Mouse (Mus musculus) kidney, adult 2 months (tissue): Measurements from ENCODE around the gene Tmem131. TPM values are rescaled to one million over a fixed set of nuclear protein-coding genes. Genes with fewer than 3 reads are reported as not detected.
"Not testable (repeated sequence)": the region's sequence is repeated elsewhere in the genome, so short reads cannot be mapped to it uniquely, and the experiment has no call there.

ENCODE experiments used
- DNase-seq: peaks from one replicate; pipeline ENCODE4 v3.0.0; 2021
- H3K27ac ChIP-seq: fragments of 200-500 bp; 2 replicates; pipeline ENCODE4 v1.5.1; 2012; ENCODE audit warnings: low read depth, low read length, control low read depth, inconsistent platforms; ENCODE audit not compliant: insufficient read depth
- H3K27me3 ChIP-seq: fragments of 200-500 bp; replicated peaks from 2 replicates; pipeline ENCODE4 v1.6.1; 2012; ENCODE audit warnings: mild to moderate bottlenecking, moderate library complexity, low read length, inconsistent platforms; ENCODE audit not compliant: control insufficient read depth, insufficient read depth
- H3K36me3 ChIP-seq: fragments of 200-500 bp; 2 replicates; pipeline ENCODE4 v1.6.1; 2012; ENCODE audit warnings: mild to moderate bottlenecking, moderate library complexity, low read length, inconsistent platforms; ENCODE audit not compliant: control insufficient read depth, insufficient read depth
- H3K4me1 ChIP-seq: fragments of 200-500 bp; 2 replicates; pipeline ENCODE4 v1.6.1; 2011; ENCODE audit warnings: low read length; ENCODE audit not compliant: control insufficient read depth, insufficient read depth
- H3K4me3 ChIP-seq: fragments of 200-500 bp; 2 replicates; pipeline ENCODE4 v1.5.1; 2011; ENCODE audit warnings: mild to moderate bottlenecking, low read depth, low read length, control low read depth; ENCODE audit not compliant: insufficient read depth
- CTCF ChIP-seq: fragments of 200-500 bp; conservative IDR thresholded peaks from 2 replicates; pipeline ENCODE4 v1.5.1; 2011; ENCODE audit warnings: low read depth, mild to moderate bottlenecking, control low read depth, low read length, moderate library complexity, mixed read lengths; ENCODE audit not compliant: insufficient read depth, insufficient read length
- POLR2A ChIP-seq: fragments of 200-500 bp; IDR thresholded peaks from one replicate; pipeline ENCODE4 v1.6.1; 2011; ENCODE audit warnings: low read depth, low read length, control low read depth
- WGBS: fragments of 180-500 bp; shearing (Covaris S2); methylation state at CpG from one replicate; pipeline ENCODE4 v1.1.7; 2018; 5-methylcytosine and 5-hydroxymethylcytosine counted together
- polyA plus RNA-seq: library from polyadenylated mRNA; depleted of rRNA; stranded (reverse); fragments of >200 nt; gene quantifications from 2 replicates; pipeline ENCODE4 v1.2.3, GENCODE M21; 2012

Tmem131 gene
- polyA plus RNA-seq, 1 experiment = 18.9 TPM

DNA sequence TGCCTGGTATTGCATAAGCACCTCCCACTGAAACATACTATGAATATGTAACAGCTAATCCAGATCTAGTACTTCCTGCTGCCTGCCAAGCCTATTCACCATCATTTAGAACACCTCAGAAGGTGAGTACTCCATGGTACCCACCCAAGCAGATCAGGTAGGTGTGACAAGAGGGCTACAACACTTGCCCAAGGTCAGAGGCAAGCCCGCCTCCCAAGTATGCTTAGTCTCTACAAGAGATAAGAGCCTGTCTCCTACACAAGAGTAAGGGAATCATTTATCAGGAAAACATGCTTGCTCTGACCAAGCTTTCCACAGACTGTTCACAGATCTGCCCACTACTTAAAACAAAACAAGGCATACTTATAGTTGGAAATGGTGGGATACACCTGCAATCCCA lies 26.0 kb downstream of the Tmem131 start:
- 89% methylated on average over 1 of the region's 1 CpGs for WGBS
- TF ChIP-seq POLR2A = no peak

DNA sequence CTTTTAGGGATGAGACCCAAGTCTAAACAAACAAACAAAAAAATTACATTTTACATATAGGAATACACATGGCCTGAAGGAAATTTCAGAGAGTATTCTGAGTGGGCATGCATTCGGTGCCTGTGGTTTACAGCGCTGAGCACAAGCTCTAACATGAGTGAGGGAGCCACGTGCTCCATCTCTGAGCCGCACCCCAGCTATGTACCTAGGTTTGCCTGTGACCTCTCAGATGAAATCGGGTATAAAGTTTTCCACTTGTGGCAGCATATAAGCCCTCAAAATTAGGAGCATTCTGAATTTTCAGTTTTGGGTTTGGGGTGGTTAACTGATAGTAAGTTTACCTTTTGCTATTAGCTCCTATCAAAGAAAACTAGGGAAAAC lies 28.3 kb downstream of the Tmem131 start:
- DNase-seq = no peak

More for the DNA sequence above, 26.0 kb downstream of the Tmem131 start:
- Histone ChIP-seq H3K4me3 (no peak overlapping the region), H3K4me1 (peaks cover 42% of the 10 kb centered on the region), H3K27me3 (no peaks in the 10 kb centered on the region), H3K36me3 (no peaks in the 10 kb centered on the region), H3K27ac (no peak overlapping the region)
- DNase-seq = no peak

DNA sequence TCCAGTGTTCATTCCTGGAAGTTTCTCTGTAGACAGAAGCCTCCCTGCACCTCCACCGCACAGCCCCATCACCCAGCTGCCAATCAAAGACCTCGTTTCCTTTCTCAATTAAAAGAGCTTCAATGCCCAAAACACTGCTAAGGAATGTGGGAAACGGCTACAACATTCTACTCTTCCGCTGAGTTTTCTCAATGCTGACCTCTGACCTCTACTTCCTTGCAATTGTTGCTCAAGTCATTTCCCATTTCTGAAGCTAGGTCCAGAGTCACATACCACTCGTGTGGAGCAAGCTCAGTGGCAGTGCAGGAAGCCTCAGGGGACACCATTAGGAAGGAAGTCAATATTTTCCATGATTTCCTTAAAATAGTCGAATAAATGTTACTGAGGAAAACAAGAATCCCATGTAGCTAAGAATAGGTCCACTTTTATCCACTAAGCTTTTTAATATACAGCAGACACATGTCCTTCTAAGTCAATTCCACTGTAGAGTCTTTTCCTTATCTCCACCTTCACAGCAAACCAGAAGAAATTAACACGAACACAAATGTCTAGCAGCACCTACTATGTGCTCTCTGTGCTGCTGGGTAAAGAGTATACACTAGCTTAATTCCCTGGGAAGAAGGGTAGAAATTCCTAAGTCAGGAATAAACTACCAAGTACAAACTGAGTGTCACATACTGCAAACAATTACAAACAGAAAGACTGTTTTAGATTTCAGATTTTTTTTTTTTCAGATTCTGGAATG lies 28.8 kb downstream of the Tmem131 start:
- Histone ChIP-seq H3K4me1 (peaks cover 17% of the 10 kb centered on the region), H3K27ac (peak overlapping the region; percentile 28), H3K36me3 (no peaks in the 10 kb centered on the region), H3K27me3 (no peaks in the 10 kb centered on the region), H3K4me3 (no peak overlapping the region)
- WGBS = 29% methylated on average over 7 of the region's 7 CpGs
- DNase-seq = peak; percentile 88
- no peak for TF ChIP-seq POLR2A
- no peak for TF ChIP-seq CTCF

More for the DNA sequence above, 28.3 kb downstream of the Tmem131 start:
- no peaks in the 10 kb centered on the region for H3K27me3 ChIP-seq
- peaks cover 23% of the 10 kb centered on the region for H3K4me1 ChIP-seq
- WGBS = 95% methylated on average over 5 of the region's 5 CpGs
- H3K4me3 ChIP-seq = no peak overlapping the region
- no peaks in the 10 kb centered on the region for H3K36me3 ChIP-seq
- no peak for TF ChIP-seq CTCF
- TF ChIP-seq POLR2A = no peak
- 0 out of 2 replicates have a peak overlapping the region, but pooled peaks have one; percentile 17 for H3K27ac ChIP-seq

DNA sequence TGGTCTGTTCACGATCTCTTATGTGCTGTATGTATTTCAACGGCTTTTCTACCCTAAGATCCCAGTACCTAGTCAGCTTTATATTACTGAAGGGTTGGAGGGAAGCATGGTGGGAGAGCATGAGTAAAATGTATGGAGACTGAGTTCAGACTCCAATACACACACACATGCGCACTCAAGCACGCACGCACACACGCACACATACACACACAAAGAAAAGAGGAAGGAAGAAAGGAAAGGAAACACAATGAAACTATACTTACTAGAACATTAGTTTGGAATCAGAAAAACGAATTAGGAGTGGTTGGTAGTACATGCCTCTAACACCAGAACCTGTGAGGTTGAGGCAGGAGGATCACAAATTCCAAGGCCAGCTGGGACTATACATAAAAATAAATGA lies 29.7 kb downstream of the Tmem131 start:
- no peak for DNase-seq
- H3K4me3 ChIP-seq = no peak overlapping the region
- peaks cover 14% of the 10 kb centered on the region for H3K4me1 ChIP-seq
- no peaks in the 10 kb centered on the region for H3K27me3 ChIP-seq
- 88% methylated on average over 7 of the region's 7 CpGs for WGBS
- no peak for TF ChIP-seq POLR2A
- no peak for TF ChIP-seq CTCF
- no peak overlapping the region for H3K27ac ChIP-seq
- no peaks in the 10 kb centered on the region for H3K36me3 ChIP-seq

DNA sequence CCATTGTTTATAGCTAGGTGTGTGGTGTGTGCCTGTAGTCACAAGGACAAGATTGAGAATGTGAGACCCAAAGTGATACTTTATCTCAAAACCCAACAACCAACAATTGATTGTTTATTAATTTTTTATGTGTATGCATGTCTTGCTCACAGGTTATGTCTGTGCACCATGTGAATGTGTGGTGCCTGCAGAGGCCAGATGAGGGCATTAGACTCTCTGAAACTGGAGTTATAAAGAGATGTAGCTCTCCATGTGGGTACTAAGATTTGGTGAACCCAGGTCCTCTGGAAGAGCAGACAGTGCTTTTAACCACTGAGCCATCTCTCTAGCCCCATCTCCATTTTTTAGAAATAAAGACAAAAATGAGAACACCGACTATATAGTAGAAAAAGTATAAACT lies 31.2 kb downstream of the Tmem131 start:
- no peak overlapping the region for H3K4me3 ChIP-seq
- no peak for DNase-seq
- WGBS = 96% methylated on average over 1 of the region's 1 CpGs
- H3K27me3 ChIP-seq = no peaks in the 10 kb centered on the region
- H3K36me3 ChIP-seq = no peaks in the 10 kb centered on the region
- peaks cover 12% of the 10 kb centered on the region for H3K4me1 ChIP-seq
- no peak overlapping the region for H3K27ac ChIP-seq
- TF ChIP-seq CTCF (no peak), POLR2A (no peak)

DNA sequence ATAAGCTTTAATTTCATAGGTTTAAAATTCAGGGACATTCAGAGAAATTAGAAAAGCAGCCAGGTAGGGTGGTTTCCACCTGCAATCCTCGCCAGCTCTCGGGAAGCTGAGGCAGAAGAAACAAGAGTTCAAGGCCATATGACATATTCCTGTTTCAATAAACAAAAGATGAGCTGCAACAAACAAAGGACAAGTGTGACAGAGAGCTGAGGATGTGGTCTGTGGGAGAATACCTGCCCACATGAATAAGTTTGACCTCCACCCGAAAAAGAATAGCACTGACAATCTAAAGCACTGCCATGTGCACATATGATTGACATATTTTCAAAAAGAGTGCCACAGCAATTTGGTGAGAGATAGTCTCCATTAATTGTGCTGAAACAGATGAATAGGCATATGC lies 31.9 kb downstream of the Tmem131 start:
- TF ChIP-seq POLR2A (no peak), CTCF (no peak)
- Histone ChIP-seq H3K4me3 (no peak overlapping the region), H3K27ac (no peak overlapping the region), H3K36me3 (no peaks in the 10 kb centered on the region), H3K27me3 (no peaks in the 10 kb centered on the region), H3K4me1 (peaks cover 9% of the 10 kb centered on the region)
- no peak for DNase-seq
- WGBS = 92% methylated on average over 3 of the region's 3 CpGs

DNA sequence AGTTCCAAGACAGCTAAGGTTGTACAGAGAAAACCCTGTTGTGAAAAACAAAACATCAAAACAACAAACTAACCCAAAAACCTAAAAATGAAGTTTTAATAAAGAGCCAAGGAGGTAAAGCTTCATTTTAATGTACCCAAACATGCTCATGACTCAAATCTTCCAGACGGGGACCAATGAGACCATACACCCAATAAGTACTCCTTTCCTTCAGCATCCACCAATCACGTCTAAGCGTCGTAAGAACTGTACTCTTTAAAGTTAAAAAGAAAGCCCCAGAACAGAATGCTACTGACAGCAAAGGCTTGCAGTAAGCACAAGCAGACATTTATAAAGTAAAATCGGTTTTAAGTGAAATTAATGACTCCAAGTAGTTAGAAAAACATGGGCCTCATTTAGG lies 33.1 kb downstream of the Tmem131 start:
- Histone ChIP-seq H3K27ac (no peak overlapping the region), H3K27me3 (no peaks in the 10 kb centered on the region), H3K4me3 (no peak overlapping the region), H3K36me3 (no peaks in the 10 kb centered on the region), H3K4me1 (peaks cover 9% of the 10 kb centered on the region)
- DNase-seq = no peak
- TF ChIP-seq POLR2A (no peak), CTCF (no peak)
- WGBS = 88% methylated on average over 5 of the region's 5 CpGs

DNA sequence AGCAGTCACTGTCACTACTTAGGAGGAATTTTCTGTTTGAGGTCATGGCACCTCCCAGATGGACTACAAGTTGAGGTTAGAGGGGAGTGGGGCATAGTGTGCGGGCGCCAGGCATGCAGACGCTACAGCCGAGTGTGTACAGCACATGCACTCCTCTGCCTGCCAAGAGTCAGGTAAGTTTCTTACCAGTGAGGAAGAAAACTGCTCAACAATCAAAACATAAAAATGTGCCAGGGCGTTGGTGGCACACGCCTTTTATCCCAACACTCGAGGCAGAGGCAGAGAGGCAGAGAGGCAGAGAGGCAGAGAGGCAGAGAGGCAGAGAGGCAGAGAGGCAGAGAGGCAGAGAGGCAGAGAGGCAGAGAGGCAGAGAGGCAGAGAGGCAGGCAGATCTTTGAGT lies 33.5 kb downstream of the Tmem131 start:
- DNase-seq, H3K4me1 ChIP-seq, H3K36me3 ChIP-seq, H3K4me3 ChIP-seq, H3K27ac ChIP-seq, H3K27me3 ChIP-seq: not testable (repeated sequence)
- WGBS = 48% methylated on average over 7 of the region's 7 CpGs
